Mouse (Mus musculus): ENCODE results near the gene Sap30bp. TPM values are rescaled to one million over a fixed set of nuclear protein-coding genes. Genes with fewer than 3 reads are reported as not detected.

Gene Sap30bp
- total and polyA plus RNA-seq, 3 experiments, result 72.2 to 275 (median 167) TPM

DNA sequence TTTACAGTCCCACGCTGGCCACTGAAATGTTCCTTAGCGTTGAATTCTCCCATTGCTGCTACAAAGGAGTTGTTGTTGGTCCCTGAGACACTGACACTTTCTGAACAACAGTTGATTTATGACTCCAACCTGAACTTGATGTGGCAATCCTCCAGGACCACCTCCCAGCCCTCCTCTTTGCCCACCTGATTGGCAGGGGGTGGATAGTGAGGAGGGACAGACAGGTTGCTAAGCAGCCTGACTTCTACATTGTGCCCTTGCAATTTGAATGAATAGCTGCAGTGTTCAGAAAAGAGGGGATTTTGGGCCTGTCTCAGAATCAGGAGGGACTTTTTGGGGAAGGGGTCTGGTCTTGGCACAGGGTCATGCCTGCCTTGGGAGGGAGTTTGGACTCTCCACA lies 17.6 kb downstream of the Sap30bp start:
- Histone ChIP-seq H3K79me2 (replicated peaks; ENCODE audit: control insufficient read depth, extremely low read depth, insufficient read depth, poor library complexity, severe bottlenecking) (no peaks in the 10 kb centered on the region), H3K27ac (ENCODE audit: insufficient read depth, low read depth) (no peak overlapping the region), H3K9ac (ENCODE audit: insufficient read depth, low read depth) (no peak overlapping the region), H3K36me3 (replicated peaks in 1 of 2; ENCODE audit: control insufficient read depth in 1 of 2, insufficient read depth in 1 of 2, low read length in 1 of 2) (peaks cover 84 to 99% of the 10 kb centered on the region in 2 experiments), H3K4me3 (replicated peaks in 1 of 3; ENCODE audit: low read depth in 2 of 3, low read length in 2 of 3, poor library complexity in 1 of 3) (no peak overlapping the region), H3K27me3 (replicated peaks) (no peaks in the 10 kb centered on the region), H3K9me3 (replicated peaks; ENCODE audit: low read length) (no peaks in the 10 kb centered on the region), H3K4me2 (ENCODE audit: insufficient read depth, low read depth, poor library complexity, severe bottlenecking) (no peak overlapping the region), H3K4me1 (ENCODE audit: control insufficient read depth in 1 of 2, insufficient read depth in 2 of 2) (peaks cover 0 to 5% of the 10 kb centered on the region in 2 experiments; a peak in 2 of 4 replicates)
- TF ChIP-seq HCFC1 (IDR thresholded peaks at IDR 0.05; ENCODE audit: low read depth, low read length), result no peak
- no peak for TF ChIP-seq CHD1 (IDR thresholded peaks at IDR 0.05; ENCODE audit: low read depth, low read length)
- no peak for TF ChIP-seq POLR2A (IDR thresholded peaks at IDR 0.05; ENCODE audit: low read depth, low read length)
- TF ChIP-seq ZMIZ1 (IDR thresholded peaks at IDR 0.05; ENCODE audit: low read depth, low read length), result no peak
- TF ChIP-seq SMC3 (IDR thresholded peaks at IDR 0.05; ENCODE audit: low read depth, low read length), result no peak
- no peak for TF ChIP-seq USF2 (conservative IDR thresholded peaks at IDR 0.05; ENCODE audit: low read depth, low read length)
- no peak for TF ChIP-seq PAX5 (IDR thresholded peaks at IDR 0.05; ENCODE audit: low read length)
- no peak for TF ChIP-seq MAZ (IDR thresholded peaks at IDR 0.05; ENCODE audit: low read depth, low read length)
- no peak for TF ChIP-seq RCOR1 (conservative IDR thresholded peaks at IDR 0.05; ENCODE audit: low read depth, low read length)
- no peak for TF ChIP-seq RAD21 (IDR thresholded peaks at IDR 0.05; ENCODE audit: low read depth, low read length)
- no peak for TF ChIP-seq CTCF (conservative IDR thresholded peaks at IDR 0.05 in 1 of 2, IDR thresholded peaks at IDR 0.05 in 1 of 2; ENCODE audit: low read depth in 2 of 2, low read length in 2 of 2)
- TF ChIP-seq MEF2A (IDR thresholded peaks at IDR 0.05; ENCODE audit: borderline replicate concordance, low read depth, low read length), result no peak
- TF ChIP-seq TCF12 (IDR thresholded peaks at IDR 0.05; ENCODE audit: low read depth, low read length), result no peak
- no peak for TF ChIP-seq GABPA (IDR thresholded peaks at IDR 0.05; ENCODE audit: insufficient replicate concordance, low read depth, low read length)
- dilution Hi-C loops (cut with MboI; ENCODE audit: extremely low pct_ligation_motif_present, extremely low pct_unique_long_range_greater_than_20kb, low sequenced_read_pairs), result no loop called here
- in situ Hi-C loops (cut with MboI; ENCODE audit: low pct_ligation_motif_present, low pct_unique_long_range_greater_than_20kb, low sequenced_read_pairs), result no loop called here
- DNase-seq (ENCODE audit: extremely low read depth), result no peak

GRCm38 (mm10) chr11:115954712-115955111 lies 21.6 kb downstream of the Sap30bp start:
- in situ Hi-C loops (cut with MboI; ENCODE audit: low pct_ligation_motif_present, low pct_unique_long_range_greater_than_20kb, low sequenced_read_pairs), result no loop called here
- DNase-seq (ENCODE audit: extremely low read depth), result no peak
- H3K4me3 ChIP-seq (replicated peaks in 1 of 3; ENCODE audit: low read depth in 2 of 3, low read length in 2 of 3, poor library complexity in 1 of 3), result no peak overlapping the region
- no peak for TF ChIP-seq MAFK (IDR thresholded peaks at IDR 0.05; ENCODE audit: insufficient replicate concordance, low read length)
- no peak for TF ChIP-seq SMC3 (IDR thresholded peaks at IDR 0.05; ENCODE audit: low read depth, low read length)
- TF ChIP-seq NRF1 (IDR thresholded peaks at IDR 0.05; ENCODE audit: low read depth, low read length), result no peak
- TF ChIP-seq ZKSCAN1 (IDR thresholded peaks at IDR 0.05; ENCODE audit: borderline replicate concordance, low read depth, low read length), result no peak
- TF ChIP-seq JUN (IDR thresholded peaks at IDR 0.05; ENCODE audit: insufficient read depth, low read depth, low read length), result no peak
- no peak for TF ChIP-seq JUND (conservative IDR thresholded peaks at IDR 0.05; ENCODE audit: low read depth, low read length)
- TF ChIP-seq RAD21 (IDR thresholded peaks at IDR 0.05; ENCODE audit: low read depth, low read length), result no peak
- TF ChIP-seq USF1 (IDR thresholded peaks at IDR 0.05; ENCODE audit: low read depth, low read length), result no peak
- TF ChIP-seq HCFC1 (IDR thresholded peaks at IDR 0.05; ENCODE audit: low read depth, low read length), result no peak
- no peak for TF ChIP-seq ZC3H11A (IDR thresholded peaks at IDR 0.05; ENCODE audit: low read depth, low read length)
- TF ChIP-seq E2F4 (IDR thresholded peaks at IDR 0.05; ENCODE audit: insufficient replicate concordance, low read depth, low read length), result no peak
- TF ChIP-seq MXI1 (IDR thresholded peaks at IDR 0.05; ENCODE audit: low read depth, low read length), result no peak
- no peak for TF ChIP-seq MAX (IDR thresholded peaks at IDR 0.05; ENCODE audit: low read length)
- no peak for TF ChIP-seq ZMIZ1 (IDR thresholded peaks at IDR 0.05; ENCODE audit: low read depth, low read length)
- no peak for TF ChIP-seq BHLHE40 (IDR thresholded peaks at IDR 0.05; ENCODE audit: low read depth, low read length)
- TF ChIP-seq MEF2A (IDR thresholded peaks at IDR 0.05; ENCODE audit: borderline replicate concordance, low read depth, low read length), result no peak
- peaks cover 72 to 90% of the 10 kb centered on the region in 2 experiments for H3K36me3 ChIP-seq (replicated peaks in 1 of 2; ENCODE audit: control insufficient read depth in 1 of 2, insufficient read depth in 1 of 2, low read length in 1 of 2)
- H3K9ac ChIP-seq (ENCODE audit: insufficient read depth, low read depth), result no peak overlapping the region
- no peak overlapping the region for H3K4me2 ChIP-seq (ENCODE audit: insufficient read depth, low read depth, poor library complexity, severe bottlenecking)
- dilution Hi-C loops (cut with MboI; ENCODE audit: extremely low pct_ligation_motif_present, extremely low pct_unique_long_range_greater_than_20kb, low sequenced_read_pairs), result no loop called here
- no peaks in the 10 kb centered on the region for H3K9me3 ChIP-seq (replicated peaks; ENCODE audit: low read length)
- H3K79me2 ChIP-seq (replicated peaks; ENCODE audit: control insufficient read depth, extremely low read depth, insufficient read depth, poor library complexity, severe bottlenecking), result no peaks in the 10 kb centered on the region
- no peaks in the 10 kb centered on the region for H3K27me3 ChIP-seq (replicated peaks)
- H3K27ac ChIP-seq (ENCODE audit: insufficient read depth, low read depth), result no peak overlapping the region
- H3K4me1 ChIP-seq (ENCODE audit: control insufficient read depth in 1 of 2, insufficient read depth in 2 of 2), result peaks cover 0 to 6% of the 10 kb centered on the region in 2 experiments; a peak in 2 of 4 replicates
